Mouse (Mus musculus): ENCODE results near the gene Unc13b. TPM values are rescaled to one million over a fixed set of nuclear protein-coding genes. Genes with fewer than 3 reads are reported as not detected.

The Unc13b gene
- total RNA-seq, 4 experiments from 2014 or later, result 17.2 to 33.9 (median 22.9) TPM

DNA sequence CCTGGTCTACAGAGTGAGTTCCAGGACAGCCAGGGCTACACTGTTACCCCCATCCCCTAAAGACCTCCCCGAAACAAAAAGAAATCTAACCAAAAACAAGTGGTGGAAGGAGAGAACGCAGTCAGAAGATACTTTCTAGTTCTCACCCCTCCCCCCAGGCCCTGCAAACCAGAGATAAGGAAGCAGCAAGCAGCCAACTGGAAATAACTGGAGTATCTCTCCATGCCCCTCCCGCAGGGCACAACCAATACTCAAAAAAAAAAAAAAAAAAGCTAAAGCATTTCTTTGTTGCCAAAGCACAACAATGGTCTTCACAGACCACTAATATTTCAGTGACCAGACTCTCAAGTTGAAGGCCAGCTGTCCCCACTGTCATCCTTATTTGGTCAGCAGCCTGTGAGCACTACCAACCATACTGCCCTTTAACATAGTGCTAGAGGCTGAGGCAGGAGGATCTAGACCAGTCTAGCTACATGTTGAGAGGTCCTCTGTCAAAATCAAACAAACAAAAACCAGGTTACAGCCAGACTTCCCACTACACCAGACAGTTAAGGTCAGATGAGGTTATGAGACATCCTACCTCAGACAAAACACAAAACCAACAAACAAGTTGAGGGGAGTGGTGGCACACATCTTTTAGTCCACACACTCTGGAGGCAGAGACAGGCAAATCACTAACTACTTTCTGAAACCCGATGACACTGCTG lies 20.7 kb upstream of the Unc13b start:
- DNase-seq, result no peak

DNA sequence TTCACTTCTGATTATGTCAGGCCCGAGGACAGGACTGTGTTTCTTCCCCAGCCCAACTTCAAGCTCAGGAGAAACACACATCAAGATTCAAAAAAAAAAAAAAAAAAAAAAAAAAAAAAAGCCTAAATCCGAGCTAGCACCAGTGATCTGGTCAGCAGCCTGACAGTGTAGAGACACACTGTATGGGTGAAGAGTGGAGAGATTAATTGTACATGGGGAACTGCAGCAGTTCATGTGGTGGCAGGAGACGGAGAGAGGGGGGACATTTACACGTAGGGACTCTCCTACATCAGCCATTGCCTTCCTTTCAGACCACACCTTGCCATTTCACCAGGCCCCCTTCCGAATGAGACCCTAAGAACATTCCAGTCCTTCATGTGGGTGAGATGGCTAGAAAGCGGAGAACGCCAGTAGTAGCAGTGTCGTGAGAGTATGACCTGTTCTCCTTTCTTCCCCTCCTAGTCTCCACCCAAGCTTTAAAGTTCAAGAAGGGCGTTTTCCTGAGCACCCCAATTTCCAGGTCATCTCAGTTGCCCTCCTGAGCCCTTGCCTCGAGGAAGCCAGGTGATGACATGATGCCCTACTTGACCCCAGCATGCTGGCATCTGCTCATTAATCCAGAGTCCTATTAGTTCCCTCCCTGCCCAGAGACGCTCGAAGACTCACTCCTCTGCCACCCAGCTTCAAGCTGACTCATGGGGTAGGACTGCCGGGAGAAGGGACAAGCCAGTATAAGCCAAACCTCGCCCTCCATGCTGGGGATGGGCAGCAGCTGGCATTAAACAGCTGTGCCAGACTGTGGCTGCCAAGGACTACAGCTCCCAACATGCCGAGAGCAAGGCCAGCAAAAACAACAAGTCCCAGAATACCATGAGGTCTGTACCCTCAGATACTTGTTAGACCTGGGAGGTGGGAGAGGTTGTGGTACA lies 19.9 kb upstream of the Unc13b start:
- peak; percentile 88 for DNase-seq

DNA sequence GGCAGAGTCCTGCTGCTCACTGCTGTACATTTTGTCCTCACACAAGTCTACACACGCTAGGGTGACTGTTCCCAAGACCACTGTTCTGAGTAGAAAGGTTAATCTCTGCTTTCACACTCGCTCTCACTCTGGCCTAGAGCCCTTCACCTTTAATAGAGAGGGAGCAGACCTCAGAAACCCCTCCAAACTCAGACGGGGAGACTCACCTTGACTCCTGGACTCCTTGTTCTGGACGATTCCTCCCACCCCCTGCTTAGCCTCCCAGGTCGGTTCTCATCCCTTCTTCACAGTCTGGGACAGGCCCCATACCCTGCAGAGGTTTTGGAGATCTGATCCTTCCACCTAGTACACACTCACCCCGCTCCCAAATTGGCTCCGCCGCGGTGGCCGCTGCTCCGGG lies 19.1 kb upstream of the Unc13b start:
- DNase-seq, result no peak

DNA sequence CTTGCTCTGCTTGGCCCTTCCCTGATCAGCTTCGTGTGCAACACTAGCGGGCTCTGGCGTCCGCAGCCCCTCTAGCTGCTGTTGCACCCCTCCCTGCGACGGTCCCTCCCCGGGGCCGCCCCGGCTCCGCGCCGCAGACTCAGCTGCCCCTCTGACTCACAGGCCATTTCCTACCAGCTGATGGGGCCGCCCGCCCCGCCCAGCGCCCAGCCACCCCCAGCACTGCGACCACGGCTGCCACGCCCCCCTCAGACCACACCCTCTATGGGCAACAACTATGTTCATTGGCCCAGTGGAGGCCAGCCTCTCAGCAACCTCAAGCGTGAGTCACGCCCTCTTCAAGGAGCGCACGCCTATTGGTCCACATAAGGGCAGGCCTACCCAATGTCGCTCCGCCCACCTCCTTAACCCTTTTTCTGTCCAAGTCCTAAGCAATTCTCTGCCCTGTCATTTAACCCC lies 18.6 kb upstream of the Unc13b start:
- DNase-seq, result peak; percentile 97

DNA sequence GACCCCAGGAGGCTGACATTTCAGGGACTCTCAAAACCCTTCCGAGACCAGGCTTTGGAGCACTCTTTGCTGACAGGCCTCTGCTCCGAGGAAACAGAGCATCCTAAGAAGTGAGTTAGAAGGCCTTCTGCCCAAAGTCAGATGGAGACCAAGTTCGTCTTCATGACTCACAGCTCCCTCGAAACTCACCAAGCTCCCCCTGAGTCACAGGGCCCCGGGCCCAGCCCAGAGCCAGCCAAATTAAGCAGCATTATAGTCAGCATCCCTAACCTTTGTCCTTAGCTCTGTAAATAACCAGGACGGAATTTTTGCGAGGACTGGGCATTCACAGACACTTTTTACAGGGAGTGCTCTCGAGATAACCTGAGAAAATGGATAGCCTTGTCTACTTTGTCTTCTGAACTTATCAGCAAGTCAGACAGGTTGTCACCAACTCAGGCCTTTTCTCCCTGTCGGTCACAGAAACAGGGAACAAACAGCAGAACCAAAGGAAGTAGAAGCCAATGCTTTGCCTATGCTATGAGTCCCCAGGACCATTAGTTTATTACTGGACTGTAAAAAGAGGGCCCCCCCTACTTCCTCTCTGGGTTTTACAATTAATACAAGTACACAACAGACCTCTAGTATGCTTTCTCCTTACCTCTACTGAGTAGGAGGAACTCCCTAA lies 17.7 kb upstream of the Unc13b start:
- DNase-seq, result no peak

DNA sequence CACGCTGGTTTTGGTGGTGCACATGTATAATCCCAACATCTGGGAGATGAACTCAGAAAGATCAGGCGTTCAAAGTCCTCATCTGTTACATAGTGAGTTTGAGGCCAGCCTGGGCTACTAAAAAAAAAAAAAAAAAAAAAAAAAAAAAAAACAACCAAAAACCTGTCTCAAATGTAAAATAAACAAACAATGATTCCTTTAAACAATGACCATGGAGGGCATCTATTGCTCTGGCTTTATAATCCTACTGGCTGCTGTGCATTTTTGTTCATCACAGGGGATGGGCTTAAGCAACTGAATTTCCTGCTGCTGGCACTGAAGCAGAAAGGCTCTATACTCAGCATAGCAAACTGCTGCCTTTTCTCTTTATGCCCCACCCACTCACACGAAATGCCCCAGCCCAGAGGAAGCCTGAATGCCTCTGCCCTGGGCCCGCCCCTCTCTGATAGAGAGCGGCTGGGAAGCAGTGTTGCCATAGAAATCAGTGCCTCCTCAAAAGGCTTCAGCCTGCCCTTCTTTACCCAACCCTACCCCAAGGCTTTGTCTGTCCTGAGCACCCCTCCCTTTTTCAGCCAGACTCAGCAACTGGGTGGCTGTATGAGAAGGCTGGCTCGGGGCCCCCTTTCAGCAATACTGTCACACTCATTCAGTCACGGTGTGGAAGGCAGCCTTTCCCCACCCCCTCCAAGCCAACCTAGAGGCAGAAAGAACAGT lies 15.0 kb upstream of the Unc13b start:
- peak; percentile 67 for DNase-seq

DNA sequence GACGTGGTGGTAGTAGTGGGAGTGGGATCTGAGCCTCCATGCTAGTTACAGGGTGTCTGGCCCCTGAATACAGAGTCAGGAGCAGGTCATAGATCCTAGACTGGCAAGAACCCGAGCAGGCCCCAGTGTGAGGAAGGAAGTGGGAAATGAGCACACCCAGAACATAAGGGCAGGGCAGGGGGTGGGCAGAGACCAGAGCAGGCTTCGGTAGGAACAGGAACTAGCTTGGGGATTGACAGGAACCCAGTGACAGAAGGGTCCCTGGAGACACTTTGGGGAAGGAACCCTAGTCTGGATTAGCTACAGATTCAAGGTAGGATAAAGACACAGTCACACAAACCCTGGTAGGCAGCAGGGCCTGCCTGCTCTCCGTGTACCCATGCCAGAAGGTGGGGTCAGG lies 14.1 kb upstream of the Unc13b start:
- DNase-seq, result no peak

DNA sequence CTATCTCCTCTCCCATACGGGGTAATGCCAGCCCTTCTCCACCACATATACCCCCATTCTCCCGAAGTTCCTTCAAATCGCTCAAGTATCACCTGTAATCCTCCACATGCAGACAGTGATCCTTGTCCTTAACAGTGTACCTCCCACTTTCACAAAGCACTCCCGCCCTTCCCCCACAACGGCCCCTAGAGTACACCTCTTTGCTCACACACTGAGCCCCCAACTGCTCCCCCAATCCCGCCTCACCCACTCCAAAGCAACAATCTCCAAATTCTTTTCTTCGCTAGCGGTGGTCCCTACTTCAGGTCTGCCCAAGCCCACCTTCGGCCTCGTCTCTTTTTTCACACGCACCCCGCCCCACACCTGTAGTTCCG lies 13.5 kb upstream of the Unc13b start:
- DNase-seq, result no peak

DNA sequence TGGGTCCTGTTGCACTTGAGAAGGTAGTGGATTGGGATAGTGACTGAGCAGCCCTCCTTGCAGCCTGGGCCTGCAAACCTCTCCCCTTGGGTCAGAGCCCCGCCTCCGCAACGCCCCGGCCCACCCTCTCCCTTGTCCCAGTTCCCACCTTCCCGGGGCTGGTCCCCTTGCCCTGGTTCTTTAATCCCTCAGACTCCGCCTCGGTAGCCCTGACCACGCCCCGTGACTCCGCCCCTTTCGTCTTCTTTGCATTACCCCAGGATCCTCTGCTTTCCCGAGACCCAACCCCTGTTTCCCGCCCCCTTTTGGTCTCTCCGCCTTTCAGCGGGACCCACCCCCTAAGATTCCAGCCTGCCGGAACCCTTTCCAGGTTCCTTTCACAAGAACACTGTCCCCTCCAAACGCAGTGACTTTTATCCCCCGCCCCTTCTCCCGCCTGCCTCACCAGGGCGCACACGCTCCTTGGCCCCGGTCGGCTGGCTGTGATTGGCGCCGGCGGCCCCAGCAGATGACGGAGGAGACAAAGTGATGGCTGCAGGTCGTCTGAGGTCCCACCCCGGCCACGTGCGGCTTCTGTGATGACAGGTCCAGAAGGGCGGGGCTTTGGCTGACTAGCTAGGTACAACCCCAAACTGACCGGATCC lies 13.0 kb upstream of the Unc13b start, which contains the start of gene Fam214b:
TSS of gene Fam214b (minus strand) at position 562 of the 644 bp plus-strand sequence.
- peak; percentile 99 for DNase-seq

DNA sequence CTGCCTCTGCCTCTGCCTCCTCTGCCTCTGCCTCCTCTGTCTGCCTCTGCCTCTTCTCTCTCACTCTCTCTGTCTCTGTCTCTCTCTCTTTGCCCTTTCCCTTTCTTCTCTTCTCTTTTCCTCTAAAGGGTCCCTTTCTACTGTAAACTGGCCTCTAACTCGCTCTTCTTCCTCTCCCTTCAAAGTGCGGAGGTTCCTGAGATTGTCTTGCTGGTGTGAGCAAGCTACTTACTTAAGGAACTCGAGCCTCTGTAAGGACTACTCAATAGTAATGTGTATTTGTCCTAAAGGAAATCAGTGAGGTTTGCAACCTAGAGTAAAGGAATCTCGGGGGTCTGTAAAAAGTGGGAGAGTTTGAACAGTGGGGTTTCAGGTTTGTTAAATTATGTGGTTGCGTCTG lies 12.1 kb upstream of the Unc13b start:
- no peak for DNase-seq

DNA sequence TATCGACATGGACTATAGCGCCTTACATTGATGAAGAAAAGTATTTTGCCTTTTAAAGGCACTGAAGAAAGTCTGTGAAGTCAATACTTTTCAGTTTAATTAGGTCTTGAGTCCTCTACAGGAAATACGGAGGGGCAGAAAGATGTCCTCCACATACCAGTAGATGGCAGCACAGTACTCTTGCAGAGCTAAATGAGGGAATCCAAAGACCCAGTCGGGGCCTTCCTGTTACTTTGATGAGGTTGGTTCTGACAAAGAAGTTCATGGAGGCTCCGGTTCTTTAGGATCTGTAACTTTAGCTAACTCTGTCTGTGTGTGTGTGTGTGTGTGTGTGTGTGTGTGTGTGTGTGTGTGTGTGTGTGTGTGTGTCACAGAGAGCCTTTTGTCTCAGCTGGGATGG lies 11.5 kb upstream of the Unc13b start:
- peak; percentile 73 for DNase-seq

DNA sequence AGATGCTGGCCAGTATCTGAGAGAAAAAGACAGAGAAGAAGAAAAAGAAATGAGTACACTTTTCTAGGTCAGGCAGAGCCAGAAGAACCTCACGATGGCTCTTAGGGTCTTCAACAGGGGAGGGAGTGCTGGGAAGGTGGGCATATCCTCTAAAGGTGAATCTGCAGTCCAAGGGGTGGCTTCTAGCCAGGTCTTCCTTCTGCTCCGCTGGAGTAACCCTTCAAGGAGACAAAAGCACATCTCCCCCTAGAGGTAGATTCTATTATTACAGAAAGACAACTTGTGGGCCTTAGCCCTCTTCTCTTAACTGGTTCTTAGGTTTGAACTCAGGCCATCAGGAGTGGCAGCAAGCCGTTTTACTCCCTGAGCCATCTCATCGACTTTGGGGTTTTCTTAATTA lies 6.1 kb upstream of the Unc13b start:
- DNase-seq, result no peak

DNA sequence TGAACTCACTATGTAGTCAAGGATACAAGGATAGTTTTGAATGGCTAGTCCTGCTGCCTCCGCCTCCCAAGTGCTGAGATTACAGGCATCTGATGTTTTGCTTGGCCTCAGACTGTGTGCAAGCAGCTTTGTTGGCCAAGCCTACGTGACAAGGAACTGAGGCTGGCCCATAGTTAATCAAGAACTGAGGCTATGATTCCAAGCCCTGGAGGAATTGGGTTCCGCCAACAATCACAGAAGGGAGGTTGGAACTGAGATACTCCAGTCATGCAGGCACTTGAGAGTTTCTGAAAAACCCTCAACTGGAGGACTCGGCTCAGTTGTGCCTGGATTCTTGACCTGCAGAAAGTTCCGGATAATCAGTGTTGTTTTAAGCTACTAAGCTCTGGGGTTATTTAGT lies 1.1 kb upstream of the Unc13b start:
- no peak for DNase-seq

DNA sequence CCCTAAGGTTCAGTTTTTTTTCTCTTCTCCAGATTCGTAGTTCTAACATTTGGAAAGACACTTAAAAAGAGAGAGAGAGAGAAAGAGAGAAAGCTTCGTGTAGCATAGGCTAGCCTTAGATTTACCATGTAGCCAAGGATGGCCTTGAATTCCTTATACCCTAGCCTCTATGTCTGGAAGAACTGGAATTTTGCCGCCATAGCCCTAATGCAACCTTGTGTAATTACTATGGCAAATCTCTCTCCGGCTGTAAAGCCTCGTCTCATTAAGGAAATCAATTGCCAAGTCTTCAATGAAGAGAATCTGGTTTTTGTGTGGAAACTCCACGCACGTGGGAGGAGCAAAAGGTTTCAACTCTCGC lies 381 bp upstream of the Unc13b start:
- DNase-seq, result no peak

DNA sequence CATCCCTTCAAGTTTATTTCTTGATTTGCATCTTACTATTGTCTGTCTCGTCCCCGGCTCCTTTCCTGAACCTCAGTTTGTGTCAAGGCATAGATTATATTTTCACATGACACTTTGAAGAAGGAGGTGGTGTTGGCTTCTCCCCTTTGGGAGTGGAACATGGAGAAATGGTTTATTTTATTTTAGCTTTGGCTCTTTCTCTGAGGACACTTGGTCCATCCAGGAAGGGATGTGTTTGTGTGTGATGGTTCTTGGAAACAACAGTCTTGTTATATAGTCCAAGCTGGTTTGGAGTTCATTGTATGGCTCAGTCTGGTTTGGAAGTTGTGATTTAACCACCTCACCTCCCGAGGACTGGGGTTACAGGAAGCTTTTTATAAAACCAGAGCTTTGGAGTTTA lies 944 bp downstream of the Unc13b start:
- no peak for DNase-seq

DNA sequence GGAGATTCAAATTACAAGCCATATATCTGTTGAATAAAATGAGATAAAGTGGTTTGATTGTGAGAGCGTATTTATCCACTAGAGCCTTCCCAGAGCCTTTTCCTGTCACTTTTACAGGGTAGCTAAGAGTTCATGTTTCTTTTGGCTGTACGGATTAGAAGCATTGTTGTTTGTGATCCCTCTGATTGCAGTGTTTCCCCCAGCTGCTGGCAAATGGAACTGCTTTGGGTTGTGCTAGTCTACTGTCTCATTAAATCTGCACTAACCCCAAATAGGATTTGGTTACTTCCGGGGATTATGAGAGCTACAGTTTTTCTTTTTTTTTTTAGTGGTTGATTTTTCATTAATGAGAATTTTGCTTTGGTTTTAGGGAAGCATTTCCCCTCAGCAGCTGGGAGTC lies 1.5 kb downstream of the Unc13b start:
- no peak for DNase-seq

DNA sequence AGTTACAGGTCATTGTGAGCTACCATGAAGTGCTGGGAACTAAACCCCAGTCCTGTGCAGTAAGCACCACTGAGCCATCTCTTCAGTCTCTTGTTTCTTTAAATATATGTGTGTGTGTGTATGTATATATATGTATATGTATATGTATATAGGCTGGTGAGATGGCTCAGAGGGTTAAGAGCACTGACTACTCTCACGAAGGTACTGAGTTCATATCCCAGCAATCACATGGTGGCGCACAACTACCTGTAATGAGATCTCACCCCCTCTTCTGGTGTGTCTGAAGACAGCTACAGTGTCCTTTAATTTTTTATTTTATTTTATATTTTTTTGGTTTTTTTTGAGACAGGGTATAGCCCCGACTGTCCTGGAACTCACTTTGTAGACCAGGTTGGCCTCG lies 6.7 kb downstream of the Unc13b start:
- DNase-seq, result no peak

DNA sequence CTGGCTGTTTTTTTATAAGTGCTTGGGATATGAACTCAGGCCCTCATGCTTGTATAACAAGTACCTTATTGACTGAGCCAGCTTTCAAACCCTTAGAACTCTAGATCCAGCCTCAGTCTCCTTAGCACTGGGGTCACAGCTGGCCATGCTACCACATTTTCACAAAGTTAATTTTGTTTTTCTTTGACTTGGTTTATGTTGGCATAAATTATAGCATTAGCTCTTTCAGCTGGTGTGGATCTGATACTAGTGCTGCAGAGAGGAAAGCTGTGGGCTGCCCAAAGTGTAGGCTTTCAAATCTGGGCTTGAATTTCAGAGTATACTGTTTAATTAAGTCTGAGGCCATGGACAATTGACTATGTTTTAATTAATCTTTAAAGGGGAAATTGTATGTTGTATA lies 16.2 kb downstream of the Unc13b start:
- no peak for DNase-seq

DNA sequence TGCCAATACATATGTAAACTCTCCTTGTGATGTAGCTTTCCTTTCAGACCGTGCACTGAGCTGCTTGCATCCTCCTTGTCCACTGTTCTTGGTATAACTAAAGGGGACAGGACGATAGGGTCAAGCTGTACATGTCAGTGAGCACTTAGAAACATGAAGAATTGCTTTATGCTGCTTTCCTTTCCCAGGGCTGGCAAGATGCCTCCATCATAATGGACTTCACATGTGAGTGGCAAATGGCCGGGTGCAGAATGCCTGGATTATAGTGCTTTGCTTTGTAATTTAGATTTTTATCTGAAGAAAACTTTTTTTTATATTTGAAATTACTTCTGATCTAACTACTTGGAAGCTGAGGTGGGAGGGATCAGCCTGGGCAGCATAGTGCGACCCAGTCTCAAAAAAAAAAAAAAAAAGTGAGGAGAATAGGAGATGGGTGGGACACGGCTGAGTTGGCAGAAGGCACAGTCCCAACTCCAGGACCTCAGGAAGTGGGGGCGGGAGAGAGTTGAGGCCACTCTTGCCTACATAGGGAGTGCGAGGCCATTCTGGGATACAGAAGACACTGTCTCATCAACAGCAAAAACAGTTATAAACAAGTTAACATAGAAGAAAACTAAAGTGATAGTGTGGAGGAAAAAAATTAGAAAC lies 19.4 kb downstream of the Unc13b start:
- no peak for DNase-seq

DNA sequence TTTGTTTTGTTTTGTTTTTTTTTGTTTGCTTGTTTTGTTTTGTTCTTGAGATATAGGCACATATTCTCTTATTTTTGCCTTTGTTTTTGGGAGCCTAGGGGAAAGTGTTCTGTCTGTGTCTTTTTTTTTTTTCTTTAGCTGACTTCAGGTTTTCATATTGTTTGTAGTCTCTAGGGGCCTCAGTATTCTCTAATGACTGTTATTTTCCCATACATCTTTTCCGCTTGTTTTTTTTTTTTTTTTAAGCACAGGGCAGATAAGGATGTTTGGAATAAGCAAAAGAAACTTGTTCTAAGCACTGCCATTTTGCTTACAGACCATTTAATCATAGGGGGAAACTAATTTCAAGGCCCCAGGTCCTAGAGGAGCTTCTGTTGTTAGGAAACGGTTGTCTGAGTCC lies 23.7 kb downstream of the Unc13b start:
- DNase-seq, result no peak

DNA sequence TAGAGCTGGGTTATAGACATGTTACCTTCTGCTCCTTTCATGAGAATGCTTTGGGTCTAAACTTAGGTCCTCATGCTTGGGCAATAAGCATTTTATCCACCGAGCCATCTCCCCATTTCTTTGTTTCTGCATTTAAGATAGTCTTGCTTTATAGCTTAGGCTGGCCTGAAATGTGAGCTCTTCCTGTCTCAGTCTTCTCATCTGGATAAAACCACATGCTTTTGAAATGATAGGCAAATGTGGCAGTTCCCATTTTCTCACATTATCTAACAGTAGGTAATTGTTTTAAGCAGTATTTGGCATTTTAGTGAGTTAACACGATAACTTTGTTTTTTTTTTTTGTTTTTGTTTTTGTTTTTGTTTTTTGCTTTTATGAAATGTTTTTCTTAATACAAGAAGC lies 31.2 kb downstream of the Unc13b start:
- DNase-seq, result no peak

DNA sequence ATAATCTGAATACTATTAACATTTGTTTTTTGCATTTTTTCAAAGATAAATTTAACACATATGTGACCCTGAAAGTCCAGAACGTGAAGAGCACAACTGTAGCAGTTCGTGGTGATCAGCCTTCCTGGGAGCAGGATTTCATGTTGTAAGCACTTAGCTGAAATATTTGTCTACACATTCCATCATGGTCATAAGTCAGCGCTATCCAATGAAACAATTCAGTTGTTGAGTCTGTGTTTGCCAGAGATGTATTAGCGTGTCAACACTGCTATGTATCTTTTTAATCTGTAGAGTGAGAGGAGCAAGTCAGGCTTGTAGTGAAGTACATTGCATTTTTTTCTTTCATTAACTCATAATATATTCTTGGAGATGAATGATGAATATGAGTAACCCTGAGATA lies 32.4 kb downstream of the Unc13b start:
- no peak for DNase-seq

Measured in adrenal gland, adult 8-10 months (tissue).